Mouse (Mus musculus): ENCODE results near the gene Nudt9. TPM values are rescaled to one million over a fixed set of nuclear protein-coding genes. Genes with fewer than 3 reads are reported as not detected.

Nudt9 gene
- polyA plus RNA-seq, 1 experiment = 60.6 TPM

DNA sequence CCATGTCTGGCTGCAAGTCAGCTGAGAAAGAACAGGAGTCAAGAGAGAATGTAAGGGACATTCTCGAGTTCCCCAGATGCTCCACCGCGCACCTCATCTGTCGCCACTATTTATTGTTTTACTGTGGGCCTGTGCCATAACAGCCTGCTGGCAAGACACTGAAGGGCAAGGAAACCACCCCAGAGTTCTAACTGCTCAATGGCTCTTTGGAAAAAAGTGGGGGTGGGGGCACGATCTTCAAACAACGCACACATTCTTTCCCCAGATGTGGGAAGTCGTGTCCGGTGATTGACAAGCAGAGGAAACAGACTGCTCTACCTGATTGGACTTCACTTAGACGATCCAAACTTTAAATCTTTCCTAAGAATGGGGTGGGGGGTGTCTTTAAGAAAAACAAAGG is 65.9 kb downstream of the Nudt9 start:
- no peak overlapping the region for H3K4me3 ChIP-seq (ENCODE audit: insufficient read depth, low read length)

DNA sequence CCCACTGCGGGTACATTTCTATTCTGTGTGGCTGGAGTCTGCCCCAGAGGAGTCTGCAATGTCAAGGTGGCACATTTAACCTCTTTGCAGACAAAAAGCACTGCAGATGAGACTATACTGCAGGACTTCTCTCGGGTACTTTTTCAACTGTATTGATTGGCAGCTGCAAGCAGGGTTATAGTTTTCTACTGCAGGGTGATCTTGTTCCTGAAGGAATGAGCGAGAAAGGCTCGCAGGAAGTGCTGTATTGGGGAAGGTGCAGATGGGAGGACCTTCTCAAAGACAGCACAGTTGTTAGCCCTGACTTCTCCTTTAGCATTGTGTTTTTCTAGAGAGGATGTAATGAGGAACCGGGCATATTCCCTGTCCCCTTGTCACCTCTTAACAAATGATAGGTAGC is 66.4 kb downstream of the Nudt9 start:
- H3K27ac ChIP-seq (ENCODE audit: insufficient read depth, low read depth, low read length) = no peak overlapping the region
- no peak overlapping the region for H3K4me3 ChIP-seq (ENCODE audit: insufficient read depth, low read length)
- TF ChIP-seq POLR2A (IDR thresholded peaks at IDR 0.05; ENCODE audit: borderline replicate concordance, low read depth, low read length) (no peak), CTCF (IDR thresholded peaks at IDR 0.05; ENCODE audit: low read depth, low read length) (no peak)
- H3K4me1 ChIP-seq (ENCODE audit: control insufficient read depth, insufficient read depth, low read length) = peaks cover 3% of the 10 kb centered on the region; the same call in 1 of the 2 replicates

More for the DNA sequence above, 65.9 kb downstream of the Nudt9 start:
- Histone ChIP-seq H3K4me1 (ENCODE audit: control insufficient read depth, insufficient read depth, low read length) (peaks cover 3% of the 10 kb centered on the region; the same call in 1 of the 2 replicates), H3K27ac (ENCODE audit: insufficient read depth, low read depth, low read length) (no peak overlapping the region)
- TF ChIP-seq POLR2A (IDR thresholded peaks at IDR 0.05; ENCODE audit: borderline replicate concordance, low read depth, low read length) (no peak), CTCF (IDR thresholded peaks at IDR 0.05; ENCODE audit: low read depth, low read length) (no peak)

DNA sequence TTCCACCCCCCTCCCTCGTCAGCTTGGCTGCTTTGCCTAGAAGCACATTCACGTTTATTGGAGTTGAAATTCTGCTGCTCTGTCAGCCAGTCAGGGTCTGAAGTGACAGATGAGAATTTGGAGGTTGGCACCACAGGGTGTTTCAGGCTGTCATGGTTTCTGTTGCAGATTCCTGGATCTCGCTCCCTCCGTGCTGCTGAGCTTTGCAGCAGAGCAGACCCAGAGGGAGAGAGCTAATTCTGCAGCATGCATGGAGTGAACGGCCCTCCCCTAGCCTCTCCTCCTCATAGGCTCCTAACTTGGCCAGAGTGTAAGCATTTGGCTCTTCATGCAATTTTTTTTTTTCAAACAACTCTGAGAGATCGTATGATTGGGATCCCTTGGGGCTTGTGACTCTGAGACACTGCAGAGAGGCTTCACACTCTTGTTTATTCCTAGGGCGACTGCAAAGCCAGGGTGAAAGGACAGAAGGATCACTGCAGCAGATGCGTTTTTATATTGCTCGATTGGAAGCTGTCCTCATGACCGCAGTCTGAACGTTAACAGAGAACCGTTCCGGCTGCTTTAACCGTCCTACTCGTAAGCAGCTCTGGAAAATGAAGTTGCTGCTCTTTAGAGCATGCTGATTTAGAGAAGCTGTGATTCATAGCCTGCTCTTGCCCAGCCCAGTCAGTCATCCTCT is 67.5 kb downstream of the Nudt9 start, which contains the start of gene Sparcl1:
Gene Sparcl1 (minus strand): TSS at position 243 of the 682 bp plus-strand sequence.
- peaks cover 3% of the 10 kb centered on the region; the same call in 1 of the 2 replicates for H3K4me1 ChIP-seq (ENCODE audit: control insufficient read depth, insufficient read depth, low read length)
- H3K27ac ChIP-seq (ENCODE audit: insufficient read depth, low read depth, low read length) = no peak within 1 kb of the TSS
- H3K4me3 ChIP-seq (ENCODE audit: insufficient read depth, low read length) = no peak within 1 kb of the TSS
- no peak for TF ChIP-seq POLR2A (IDR thresholded peaks at IDR 0.05; ENCODE audit: borderline replicate concordance, low read depth, low read length)
- TF ChIP-seq CTCF (IDR thresholded peaks at IDR 0.05; ENCODE audit: low read depth, low read length) = no peak

Other genes with a start within 250 kb of the Nudt9 start
- gene Klhl8, start 135.0 kb upstream of the Nudt9 start, polyA plus RNA-seq (2012; ENCODE audit: insufficient read depth, insufficient read length, missing spikeins) = 2.8 and 2.9 TPM in 2 replicates
- gene Hsd17b13, start 68.9 kb upstream of the Nudt9 start, polyA plus RNA-seq (2012; ENCODE audit: insufficient read depth, insufficient read length, missing spikeins) = not detected in 2 replicates
- 204 and 205 TPM in 2 replicates for gene Hsd17b11, start 24.4 kb upstream of the Nudt9 start, polyA plus RNA-seq (2012; ENCODE audit: insufficient read depth, insufficient read length, missing spikeins)
- not detected in 2 replicates for gene Gm17660, start 31.3 kb downstream of the Nudt9 start, polyA plus RNA-seq (2012; ENCODE audit: insufficient read depth, insufficient read length, missing spikeins)
- 0.27 TPM in 1 of 2 replicates, not detected in the other for gene Sparcl1, start 67.4 kb downstream of the Nudt9 start, polyA plus RNA-seq (2012; ENCODE audit: insufficient read depth, insufficient read length, missing spikeins)
- gene Dspp, start 124.4 kb downstream of the Nudt9 start, polyA plus RNA-seq (2012; ENCODE audit: insufficient read depth, insufficient read length, missing spikeins) = not detected in 2 replicates
- not detected in 2 replicates for gene Dmp1, start 156.3 kb downstream of the Nudt9 start, polyA plus RNA-seq (2012; ENCODE audit: insufficient read depth, insufficient read length, missing spikeins)